Comparison of ENCODE assay signal across 16 mouse cellular contexts in genomic region chr5:139255777-139256176, GRCm38 (mm10). TPM values are rescaled to one million over a fixed set of nuclear protein-coding genes. Genes with fewer than 3 reads are reported as not detected.
DNase-seq lines count a peak whose midpoint lies in the region; TF ChIP-seq lines count a peak whose summit lies in the region.
"Had no signal": no experiment of that assay in that cellular context is flagged by ENCODE, and none has a peak within 500 bp of the region (broad histone marks: within the 10 kb centered on the region; RNA-seq: fewer than 3 reads in every experiment).

No protein-coding gene starts in this region.

- no peak for TF ChIP-seq POLR2A in testis, adult 2 months (IDR thresholded peaks at IDR 0.05; ENCODE audit: control insufficient read depth, low read depth, low read length)

- H3K4me3 ChIP-seq in testis, adult 2 months (ENCODE audit: control insufficient read depth, low read depth, low read length) = no peak overlapping the region
- H3K4me3 ChIP-seq in layer of hippocampus, adult 2 months = no peak overlapping the region
- H3K4me3 ChIP-seq: embryonic facial prominence, embryonic 12.5 days; left cerebral cortex, adult 2 months; neural tube, embryonic 13.5 days had no signal

- intact Hi-C loops in heart, postnatal 25 days (cut with DNase I) = no loop called here
- intact Hi-C loops in heart, postnatal 10 days (cut with DNase I) = no loop called here

- H3K36me3 ChIP-seq in testis, adult 2 months (ENCODE audit: control insufficient read depth, insufficient read depth, low read length) = no peaks in the 10 kb centered on the region

- TF ChIP-seq CTCF in testis, adult 2 months (IDR thresholded peaks at IDR 0.05; ENCODE audit: control insufficient read depth, insufficient read depth, insufficient replicate concordance, low read depth, low read length) = no peak
- no peak for TF ChIP-seq CTCF in layer of hippocampus, adult 2 months (conservative IDR thresholded peaks at IDR 0.05)

- H3K4me1 ChIP-seq in testis, adult 2 months (ENCODE audit: control insufficient read depth, insufficient read depth, low read length) = peaks cover 18% of the 10 kb centered on the region

- no peaks in the 10 kb centered on the region for H3K27me3 ChIP-seq in testis, adult 2 months (ENCODE audit: control insufficient read depth, insufficient read depth, low read length)
- H3K27me3 ChIP-seq: embryonic facial prominence, embryonic 12.5 days; neural tube, embryonic 13.5 days had no signal

- peak; percentile 39 to 55 for DNase-seq in heart, adult 18-20 months
- DNase-seq in heart, postnatal 25 days (ENCODE audit: low spot score) = no peak
- DNase-seq in testis, postnatal 10 days (ENCODE audit: low spot score) = no peak
- DNase-seq in heart, postnatal 10 days = peak; percentile 51 to 57
- no peak for DNase-seq in thymus, postnatal 14 days
- no peak for DNase-seq in layer of hippocampus, adult 2 months (ENCODE audit: low spot score in 2 of 2)
- DNase-seq: adrenal gland, postnatal 25 days; kidney, adult 11 months; kidney, postnatal 4 days had no signal

- H3K27ac ChIP-seq in testis, adult 2 months (ENCODE audit: control insufficient read depth, insufficient read depth, low read depth, low read length) = peak overlapping the region; percentile 39; the same call in 1 of the 2 replicates
- no peak overlapping the region for H3K27ac ChIP-seq in layer of hippocampus, adult 2 months
- H3K27ac ChIP-seq: embryonic facial prominence, embryonic 12.5 days; hindbrain, embryonic 14.5 days; left cerebral cortex, adult 2 months; liver, embryonic 14.5 days; macrophage; neural tube, embryonic 13.5 days had no signal

RNA-seq across cellular contexts. Expression of gene Get4, which starts 3.7 kb away (rescaled TPM):
- total RNA-seq in heart, adult 18-20 months (2021) = 10 to 100 TPM; 42.0 to 44.7 TPM
- 10 to 100 TPM; 40.9 to 45.2 TPM for total RNA-seq in heart, postnatal 25 days (2021)
- 117 and 150 TPM in 2 replicates for polyA plus RNA-seq in testis, adult 2 months (2012; rRNA removed)
- total RNA-seq in heart, postnatal 10 days (2021) = 10 to 100 TPM; 57.6 to 59.4 TPM
- 10 to 100 TPM; 52.5 to 53.8 TPM for total RNA-seq in layer of hippocampus, adult 2 months (2021)

RNA-seq across cellular contexts. Expression of gene Sun1, which starts 55.3 kb away (rescaled TPM):
- 10 to 100 TPM; 48.3 to 56.7 TPM for total RNA-seq in heart, adult 18-20 months (2021)
- total RNA-seq in heart, postnatal 25 days (2021) = 10 to 100 TPM; 42.4 to 53.7 TPM
- 114 and 125 TPM in 2 replicates for polyA plus RNA-seq in testis, adult 2 months (2012; rRNA removed)
- 10 to 100 TPM; 43.5 to 44.8 TPM for total RNA-seq in heart, postnatal 10 days (2021)
- 10 to 100 TPM; 78.8 to 91.0 TPM for total RNA-seq in layer of hippocampus, adult 2 months (2021)

Comparison
In these comparisons a context has a peak if more than half of its experiments do, and no peak if none do; other contexts are left out.
1. DNase-seq: peak in heart, adult 18-20 months (2 of 2) and heart, postnatal 10 days (2 of 2); none in heart, postnatal 25 days (single experiment), testis, postnatal 10 days (single experiment), thymus, postnatal 14 days (single experiment) and layer of hippocampus, adult 2 months (0 of 2).